Mouse (Mus musculus) intestine, embryonic 15.5 days (tissue): ENCODE measurements around the gene Gad1. TPM values are rescaled to one million over a fixed set of nuclear protein-coding genes. Genes with fewer than 3 reads are reported as not detected.
A peak's percentile ranks its signal among the peaks of the same experiment; 100 is the strongest.
"Not testable (repeated sequence)": the region's sequence is repeated elsewhere in the genome, so short reads cannot be mapped to it uniquely, and the experiment has no call there.

Experiments
- ATAC-seq: fragments of 200-750 bp; cut with Nextera tagmentation; 2 replicates; pipeline ENCODE4 v1.8.0; 2017; ENCODE audit warnings: moderate TSS enrichment, moderate library complexity
- H3K27ac ChIP-seq: fragments of 300-500 bp; sonication (generic); 2 replicates; pipeline ENCODE4 v1.5.1; 2015; ENCODE audit warnings: mild to moderate bottlenecking, inconsistent platforms
- H3K27me3 ChIP-seq: fragments of 300-500 bp; sonication (generic); replicated peaks from 2 replicates; pipeline ENCODE4 v1.6.1; 2015; ENCODE audit warnings: inconsistent platforms
- H3K36me3 ChIP-seq: fragments of 300-500 bp; sonication (generic); 2 replicates; pipeline ENCODE4 v1.6.1; 2015; ENCODE audit warnings: inconsistent platforms
- H3K4me1 ChIP-seq: fragments of 300-500 bp; sonication (generic); replicated peaks from 2 replicates; pipeline ENCODE4 v1.6.1; 2015; ENCODE audit warnings: inconsistent platforms
- H3K4me2 ChIP-seq: fragments of 300-500 bp; sonication (generic); replicated peaks from 2 replicates; pipeline ENCODE4 v1.6.1; 2015; ENCODE audit warnings: mild to moderate bottlenecking, inconsistent platforms
- H3K4me3 ChIP-seq: fragments of 300-500 bp; sonication (generic); replicated peaks from 2 replicates; pipeline ENCODE4 v1.5.1; 2015; ENCODE audit warnings: inconsistent platforms
- H3K9ac ChIP-seq: fragments of 300-500 bp; sonication (generic); 2 replicates; pipeline ENCODE4 v1.6.1; 2015; ENCODE audit warnings: inconsistent platforms
- H3K9me3 ChIP-seq: fragments of 300-500 bp; sonication (generic); 2 replicates; pipeline ENCODE4 v1.6.1; 2016; ENCODE audit warnings: inconsistent platforms
- WGBS: fragments of 180-500 bp; shearing (Covaris S2); methylation state at CpG from one replicate; pipeline ENCODE4 v1.1.7; 2015; 5-methylcytosine and 5-hydroxymethylcytosine counted together
- polyA plus RNA-seq: library from polyadenylated mRNA; unstranded; fragments of >200 nt; fragmentation: Nextera tagmentation; extraction: Ambion mirVana; gene quantifications from 2 replicates; pipeline ENCODE4 v1.2.1, GENCODE M21; 2015

Gene Gad1
- polyA plus RNA-seq, result 0.16 and 0.49 TPM in 2 replicates

DNA sequence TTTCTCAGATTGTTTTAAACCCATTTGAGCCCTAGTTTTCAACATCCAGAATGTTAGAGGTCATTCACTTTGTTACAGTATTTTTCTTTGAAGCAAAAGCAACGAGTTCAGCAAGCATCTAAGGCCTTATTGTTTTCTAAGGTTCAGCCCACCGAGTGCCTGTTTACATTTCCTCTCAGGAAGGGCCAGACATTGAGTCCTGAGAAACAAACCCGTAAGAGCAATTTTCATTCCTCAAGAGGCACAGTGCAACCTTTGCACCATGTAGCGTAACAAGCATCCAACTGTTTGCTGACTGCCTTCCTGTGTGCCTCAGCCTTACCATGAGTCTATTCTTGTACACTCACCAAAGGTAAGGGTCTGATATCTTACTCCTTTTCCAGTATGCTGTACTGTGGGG, at the start of gene Gad1:
Gene Gad1, plus strand, starts transcription at position 301 of the 400 bp plus-strand sequence.
- Histone ChIP-seq H3K4me1 (no peaks in the 10 kb centered on the region), H3K9ac (no peak within 1 kb of the TSS)
- 36% methylated on average over 4 of the region's 4 CpGs for WGBS

GRCm38 (mm10) chr2:70503436-70503835, 49.4 kb upstream of the Gad1 start:
- H3K27ac ChIP-seq, result no peak overlapping the region
- H3K27me3 ChIP-seq, result no peaks in the 10 kb centered on the region
- no peak overlapping the region for H3K9ac ChIP-seq
- H3K4me2 ChIP-seq, result no peak overlapping the region
- H3K4me3 ChIP-seq, result no peak overlapping the region
- 76% methylated on average over 10 of the region's 10 CpGs for WGBS
- no peaks in the 10 kb centered on the region for H3K9me3 ChIP-seq
- H3K36me3 ChIP-seq, result no peaks in the 10 kb centered on the region
- ATAC-seq, result no peak
- H3K4me1 ChIP-seq, result peaks cover under 1% of the 10 kb centered on the region; the same call in 1 of the 2 replicates

More for the DNA sequence above, at the start of gene Gad1:
- ATAC-seq, result no peak
- Histone ChIP-seq H3K4me2 (no peak within 1 kb of the TSS), H3K36me3 (no peaks in the 10 kb centered on the region), H3K9me3 (no peaks in the 10 kb centered on the region), H3K27me3 (no peaks in the 10 kb centered on the region; the same call in 1 of the 2 replicates), H3K4me3 (no peak within 1 kb of the TSS), H3K27ac (no peak within 1 kb of the TSS)

GRCm38 (mm10) chr2:70505229-70505628, 47.6 kb upstream of the Gad1 start:
- no peaks in the 10 kb centered on the region for H3K36me3 ChIP-seq
- H3K4me3 ChIP-seq, result no peak overlapping the region
- WGBS, result 13% methylated on average over 1 of the region's 1 CpGs
- ATAC-seq, result no peak
- peaks cover 5% of the 10 kb centered on the region; the same call in 1 of the 2 replicates for H3K4me1 ChIP-seq
- no peaks in the 10 kb centered on the region for H3K27me3 ChIP-seq
- no peak overlapping the region for H3K9ac ChIP-seq
- H3K27ac ChIP-seq, result no peak overlapping the region
- no peak overlapping the region for H3K4me2 ChIP-seq
- H3K9me3 ChIP-seq, result no peaks in the 10 kb centered on the region

- H3K36me3 ChIP-seq, result no peaks in the 10 kb centered on the region
- H3K9ac ChIP-seq, result no peak overlapping the region
- 23% methylated on average over 4 of the region's 4 CpGs for WGBS
- no peak overlapping the region for H3K4me3 ChIP-seq
- H3K27me3 ChIP-seq, result no peaks in the 10 kb centered on the region
- no peak overlapping the region for H3K4me2 ChIP-seq
- ATAC-seq, result no peak
- H3K4me1 ChIP-seq, result peaks cover 5% of the 10 kb centered on the region; the same call in 1 of the 2 replicates
- no peak overlapping the region for H3K27ac ChIP-seq
- H3K9me3 ChIP-seq, result no peaks in the 10 kb centered on the region
Observed at GRCm38 (mm10) chr2:70505896-70506295, 47.0 kb upstream of the Gad1 start.

GRCm38 (mm10) chr2:70506372-70506771, 46.5 kb upstream of the Gad1 start:
- no peak overlapping the region for H3K4me2 ChIP-seq
- WGBS, result 42% methylated on average over 2 of the region's 2 CpGs
- no peaks in the 10 kb centered on the region for H3K36me3 ChIP-seq
- no peaks in the 10 kb centered on the region for H3K27me3 ChIP-seq
- H3K4me3 ChIP-seq, result no peak overlapping the region
- no peak overlapping the region for H3K27ac ChIP-seq
- peaks cover 5% of the 10 kb centered on the region; the same call in 1 of the 2 replicates for H3K4me1 ChIP-seq
- H3K9ac ChIP-seq, result no peak overlapping the region
- H3K9me3 ChIP-seq, result no peaks in the 10 kb centered on the region
- ATAC-seq, result no peak

- Histone ChIP-seq H3K36me3 (no peaks in the 10 kb centered on the region), H3K4me2 (peak within 1 kb of the TSS; percentile 90), H3K27ac (no peak within 1 kb of the TSS), H3K4me1 (peaks cover 5% of the 10 kb centered on the region; the same call in 1 of the 2 replicates), H3K9ac (peak within 1 kb of the TSS; percentile 24), H3K9me3 (no peaks in the 10 kb centered on the region), H3K27me3 (no peaks in the 10 kb centered on the region), H3K4me3 (peak within 1 kb of the TSS; percentile 47)
- ATAC-seq, result no peak
- 20% methylated on average over 10 of the region's 10 CpGs for WGBS
Observed at GRCm38 (mm10) chr2:70508496-70508895, 44.4 kb upstream of the Gad1 start, which contains the start of gene Erich2. TSS of gene Erich2 (plus strand) at chr2:70508819.

GRCm38 (mm10) chr2:70509021-70509632, 43.7 kb upstream of the Gad1 start:
- H3K9me3 ChIP-seq, result no peaks in the 10 kb centered on the region
- H3K4me1 ChIP-seq, result peaks cover 5% of the 10 kb centered on the region; the same call in 1 of the 2 replicates
- ATAC-seq, result peak; percentile 99
- H3K4me3 ChIP-seq, result peak overlapping the region; percentile 47
- H3K36me3 ChIP-seq, result no peaks in the 10 kb centered on the region
- H3K4me2 ChIP-seq, result peak overlapping the region; percentile 90
- H3K27me3 ChIP-seq, result no peaks in the 10 kb centered on the region
- H3K9ac ChIP-seq, result peak overlapping the region; percentile 24
- WGBS, result under 1% methylated on average over 56 of the region's 56 CpGs
- H3K27ac ChIP-seq, result no peak overlapping the region

- not testable (repeated sequence) for ATAC-seq, H3K36me3 ChIP-seq, H3K4me2 ChIP-seq, H3K9me3 ChIP-seq, H3K9ac ChIP-seq, H3K27ac ChIP-seq, H3K27me3 ChIP-seq, H3K4me1 ChIP-seq, H3K4me3 ChIP-seq
- WGBS, result 43% methylated on average over 7 of the region's 7 CpGs
Observed at GRCm38 (mm10) chr2:70538283-70538682, 14.6 kb upstream of the Gad1 start.

DNA sequence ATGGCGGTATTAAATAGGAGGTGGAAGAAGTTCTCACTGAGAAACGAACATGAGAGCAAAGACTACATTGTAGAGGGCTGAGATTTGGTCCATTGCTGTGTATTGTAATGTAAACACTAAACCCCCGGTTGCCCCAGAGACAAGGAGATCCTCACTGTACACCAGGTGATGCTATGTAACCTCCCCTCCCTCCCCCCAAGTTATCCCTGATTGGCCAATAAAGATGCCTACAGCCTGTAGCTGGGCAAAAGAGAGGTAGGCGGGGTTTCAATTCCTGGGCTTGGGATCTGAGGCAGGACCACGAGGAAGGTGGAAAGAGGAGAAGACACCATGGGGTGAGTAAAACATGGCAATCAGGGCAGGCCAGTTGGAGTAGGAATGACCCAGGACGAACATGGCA, 2.2 kb upstream of the Gad1 start:
- 57% methylated on average over 6 of the region's 6 CpGs for WGBS
- no peak overlapping the region for H3K4me2 ChIP-seq
- no peak overlapping the region for H3K9ac ChIP-seq
- no peak overlapping the region for H3K27ac ChIP-seq
- no peaks in the 10 kb centered on the region for H3K9me3 ChIP-seq
- H3K27me3 ChIP-seq, result no peaks in the 10 kb centered on the region
- H3K4me1 ChIP-seq, result no peaks in the 10 kb centered on the region
- H3K4me3 ChIP-seq, result no peak overlapping the region
- ATAC-seq, result no peak
- H3K36me3 ChIP-seq, result no peaks in the 10 kb centered on the region

- Histone ChIP-seq H3K4me3 (no peak overlapping the region), H3K27me3 (no peaks in the 10 kb centered on the region), H3K27ac (no peak overlapping the region), H3K36me3 (no peaks in the 10 kb centered on the region), H3K9me3 (no peaks in the 10 kb centered on the region), H3K4me2 (no peak overlapping the region), H3K9ac (no peak overlapping the region), H3K4me1 (no peaks in the 10 kb centered on the region)
- no peak for ATAC-seq
- 76% methylated on average over 2 of the region's 2 CpGs for WGBS
Observed at GRCm38 (mm10) chr2:70551446-70551845, 1.4 kb upstream of the Gad1 start.

GRCm38 (mm10) chr2:70552067-70552598, 739 bp upstream of the Gad1 start:
- no peak overlapping the region for H3K27ac ChIP-seq
- WGBS, result 79% methylated on average over 15 of the region's 15 CpGs
- H3K9ac ChIP-seq, result no peak overlapping the region
- H3K4me3 ChIP-seq, result no peak overlapping the region
- ATAC-seq, result no peak
- no peaks in the 10 kb centered on the region for H3K4me1 ChIP-seq
- no peaks in the 10 kb centered on the region; the same call in 1 of the 2 replicates for H3K27me3 ChIP-seq
- no peaks in the 10 kb centered on the region for H3K36me3 ChIP-seq
- no peak overlapping the region for H3K4me2 ChIP-seq
- H3K9me3 ChIP-seq, result no peaks in the 10 kb centered on the region

GRCm38 (mm10) chr2:70553826-70554225, 954 bp downstream of the Gad1 start:
- Histone ChIP-seq H3K4me2 (no peak overlapping the region), H3K4me1 (no peaks in the 10 kb centered on the region), H3K27me3 (peaks cover 1% of the 10 kb centered on the region), H3K9ac (no peak overlapping the region), H3K27ac (no peak overlapping the region), H3K4me3 (no peak overlapping the region), H3K9me3 (no peaks in the 10 kb centered on the region), H3K36me3 (no peaks in the 10 kb centered on the region)
- ATAC-seq, result no peak
- 72% methylated on average over 3 of the region's 3 CpGs for WGBS
